Mouse (Mus musculus): ENCODE measurements around the gene Olfr313.
"Not testable (repeated sequence)": the region's sequence is repeated elsewhere in the genome, so short reads cannot be mapped to it uniquely, and the experiment has no call there.

The Olfr313 gene

GRCm38 (mm10) chr11:58814700-58815099, at the start of gene Olfr313:
Gene Olfr313 (plus strand): TSS chr11:58815000.
- DNase-seq = not testable (repeated sequence)

- no peak for DNase-seq
These were observed 41.9 kb upstream of the Olfr313 start, which contains the start of gene Olfr315 for GRCm38 (mm10) chr11:58772888-58773287. Gene Olfr315 (plus strand): TSS chr11:58773188.

- DNase-seq = no peak
These were observed 32.2 kb upstream of the Olfr313 start, which contains the start of gene Olfr314 for GRCm38 (mm10) chr11:58782480-58783089. Gene Olfr314 (plus strand): TSS chr11:58782952.

GRCm38 (mm10) chr11:58784182-58784581, 30.6 kb upstream of the Olfr313 start:
- DNase-seq = no peak

GRCm38 (mm10) chr11:58787651-58788050, 27.1 kb upstream of the Olfr313 start:
- no peak for DNase-seq

GRCm38 (mm10) chr11:58788346-58788745, 26.5 kb upstream of the Olfr313 start:
- no peak for DNase-seq

- DNase-seq = no peak
These were observed 25.3 kb upstream of the Olfr313 start for GRCm38 (mm10) chr11:58789532-58789931.

- no peak for DNase-seq
These were observed 24.7 kb upstream of the Olfr313 start for GRCm38 (mm10) chr11:58790053-58790452.

- no peak for DNase-seq
These were observed 24.2 kb upstream of the Olfr313 start for GRCm38 (mm10) chr11:58790646-58791045.

- DNase-seq = no peak
These were observed 18.9 kb upstream of the Olfr313 start for GRCm38 (mm10) chr11:58795856-58796255.

GRCm38 (mm10) chr11:58796850-58797249, 17.9 kb upstream of the Olfr313 start:
- DNase-seq = no peak

- DNase-seq = no peak
These were observed 15.1 kb upstream of the Olfr313 start for GRCm38 (mm10) chr11:58799747-58800146.

GRCm38 (mm10) chr11:58801558-58802228, 13.1 kb upstream of the Olfr313 start, which contains the start of gene Fam183b:
Gene Fam183b (minus strand): TSS chr11:58801960.
- peak; percentile 12 for DNase-seq

- DNase-seq = no peak
These were observed 10.9 kb upstream of the Olfr313 start for GRCm38 (mm10) chr11:58803871-58804270.

- no peak for DNase-seq
These were observed 10.4 kb upstream of the Olfr313 start for GRCm38 (mm10) chr11:58804393-58804792.

- no peak for DNase-seq
These were observed 2.8 kb upstream of the Olfr313 start for GRCm38 (mm10) chr11:58812001-58812400.

GRCm38 (mm10) chr11:58815676-58816075, 876 bp downstream of the Olfr313 start:
- DNase-seq = no peak

- DNase-seq = not testable (repeated sequence)
These were observed 14.1 kb downstream of the Olfr313 start, which contains the start of gene Olfr312 for GRCm38 (mm10) chr11:58828937-58829336. Gene Olfr312 (plus strand): TSS chr11:58829237.

- DNase-seq = no peak
These were observed 15.0 kb downstream of the Olfr313 start for GRCm38 (mm10) chr11:58829764-58830163.

- DNase-seq = not testable (repeated sequence)
These were observed 17.7 kb downstream of the Olfr313 start for GRCm38 (mm10) chr11:58832541-58832940.

- DNase-seq = not testable (repeated sequence)
These were observed 24.2 kb downstream of the Olfr313 start, which contains the start of gene Olfr311 for GRCm38 (mm10) chr11:58838951-58839350. Gene Olfr311 (plus strand): TSS chr11:58839251.

GRCm38 (mm10) chr11:58846919-58847461, 32.2 kb downstream of the Olfr313 start, which contains the start of gene Gm12258:
Gene Gm12258 (plus strand): TSS chr11:58847158.
- peak; percentile 99 for DNase-seq

GRCm38 (mm10) chr11:58847636-58848035, 32.8 kb downstream of the Olfr313 start:
- DNase-seq = no peak

GRCm38 (mm10) chr11:58849731-58850130, 34.9 kb downstream of the Olfr313 start:
- no peak for DNase-seq
